Mouse (Mus musculus) kidney, postnatal 25 days (tissue): ENCODE data around the gene Nemp1.

Source experiments
- DNase-seq, 2 experiments: peaks; one replicate each; pipeline ENCODE4 v3.0.0; 2021; ENCODE audit warnings: mixed read lengths in 2 of 2

Nemp1 gene

DNA sequence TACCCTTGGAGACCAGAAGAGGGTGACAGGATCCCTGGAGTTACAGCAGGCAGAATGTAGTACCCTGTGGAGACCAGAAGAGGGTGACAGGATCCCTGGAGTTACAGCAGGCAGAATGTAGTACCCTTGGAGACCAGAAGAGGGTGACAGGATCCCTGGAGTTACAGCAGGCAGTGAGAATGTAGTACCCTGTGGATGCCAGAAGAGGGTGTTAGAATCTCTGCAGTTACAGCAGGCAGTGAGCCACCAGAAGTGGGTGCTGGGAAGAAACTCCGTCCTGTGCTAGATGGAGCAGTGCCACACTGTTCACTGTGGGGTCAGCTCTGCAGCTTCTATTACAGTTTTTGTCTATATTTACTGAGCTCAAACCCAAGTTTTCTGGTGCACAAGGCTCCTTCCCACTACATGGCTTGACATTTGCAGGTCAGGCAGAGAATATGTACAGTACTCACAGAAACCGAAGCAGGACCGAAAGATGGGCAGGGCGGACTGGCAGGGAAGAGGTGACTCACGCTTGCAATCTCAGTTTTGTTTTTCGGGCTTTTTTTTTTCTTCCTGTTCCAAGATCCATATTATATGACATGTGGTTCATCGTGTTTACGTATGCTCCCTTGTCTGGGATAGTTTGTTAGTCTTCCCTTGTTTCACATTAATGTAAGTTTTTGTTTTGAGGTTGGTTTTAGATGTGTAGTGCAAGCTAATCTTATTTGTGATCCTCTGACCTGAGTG is 8.3 kb downstream of the Nemp1 start:
- DNase-seq: peak; percentile 89 to 98

- no peak for DNase-seq
Measured at GRCm38 (mm10) chr10:127675859-127676398, 9.2 kb downstream of the Nemp1 start.

GRCm38 (mm10) chr10:127676691-127677548 is 10.2 kb downstream of the Nemp1 start:
- DNase-seq: peak; percentile 92 to 97

- DNase-seq: peak; percentile 80 to 81
Measured at GRCm38 (mm10) chr10:127677591-127678336, 11.1 kb downstream of the Nemp1 start.

GRCm38 (mm10) chr10:127679208-127679607 is 12.5 kb downstream of the Nemp1 start:
- no peak for DNase-seq

DNA sequence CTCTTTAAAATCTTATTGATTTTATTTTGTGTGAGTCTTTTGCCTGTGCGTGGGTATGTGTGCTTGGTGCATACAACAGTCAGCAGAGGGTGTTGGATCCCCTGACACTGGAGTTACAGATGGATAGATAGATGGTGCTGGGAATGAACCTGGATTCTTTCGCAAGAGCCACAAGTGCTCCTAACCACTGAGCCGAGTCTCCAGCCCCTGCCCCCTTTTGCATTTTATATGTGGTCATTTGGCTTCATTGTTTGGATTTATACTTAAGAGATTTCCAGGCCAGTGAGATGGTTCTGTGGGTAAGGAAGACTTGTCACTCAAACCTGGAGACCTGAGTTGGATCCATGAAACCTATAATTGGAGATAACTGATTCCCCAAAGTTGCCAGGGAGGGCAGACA is 13.2 kb downstream of the Nemp1 start:
- DNase-seq: no peak

DNA sequence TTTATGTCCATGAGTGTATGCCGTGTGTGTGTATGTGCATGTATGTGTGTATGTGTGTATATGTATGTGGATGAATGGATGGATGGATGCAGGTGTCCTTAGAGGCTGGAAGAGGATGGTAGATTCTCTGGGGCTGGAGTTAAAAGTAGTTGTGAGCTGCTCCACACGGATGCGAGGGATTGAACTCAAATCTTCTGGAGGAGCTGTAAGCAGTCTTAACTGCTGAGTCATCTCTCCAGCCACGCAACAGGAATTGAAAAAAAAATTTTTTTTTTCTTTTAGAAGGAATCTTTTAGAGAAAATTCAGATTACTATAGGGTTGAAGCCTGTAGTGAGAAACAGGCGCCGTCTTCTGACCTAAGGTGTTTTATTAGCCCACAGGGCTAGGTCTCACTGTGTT is 16.2 kb downstream of the Nemp1 start:
- DNase-seq: no peak

- no peak for DNase-seq
Measured at GRCm38 (mm10) chr10:127691053-127691452, 24.4 kb downstream of the Nemp1 start.

- peak in 1 of 2 experiments; percentile 22 for DNase-seq
Measured at GRCm38 (mm10) chr10:127694636-127695035, 27.9 kb downstream of the Nemp1 start.

GRCm38 (mm10) chr10:127695775-127696174 is 29.1 kb downstream of the Nemp1 start:
- no peak for DNase-seq

GRCm38 (mm10) chr10:127698966-127699365 is 32.3 kb downstream of the Nemp1 start:
- no peak for DNase-seq

DNA sequence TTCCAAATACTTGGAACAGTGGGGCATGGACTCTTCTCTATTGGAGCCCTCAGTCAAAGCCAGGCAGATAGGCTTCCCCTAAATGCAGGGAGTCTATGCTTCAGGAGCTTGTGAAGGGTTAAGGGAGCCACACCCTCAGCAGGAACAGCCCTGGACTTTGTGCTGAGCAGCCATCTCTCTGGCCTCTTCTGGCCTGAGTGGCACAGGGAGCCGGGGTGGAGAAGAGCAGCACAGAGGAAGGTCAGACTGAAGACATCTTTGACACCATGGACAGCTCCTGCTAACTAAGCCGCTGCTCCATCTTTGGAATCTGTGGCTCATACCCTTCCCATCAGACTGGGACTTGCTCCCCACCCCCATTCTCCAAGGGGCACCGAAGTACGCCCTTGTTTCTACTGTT is 36.6 kb downstream of the Nemp1 start:
- no peak for DNase-seq

DNA sequence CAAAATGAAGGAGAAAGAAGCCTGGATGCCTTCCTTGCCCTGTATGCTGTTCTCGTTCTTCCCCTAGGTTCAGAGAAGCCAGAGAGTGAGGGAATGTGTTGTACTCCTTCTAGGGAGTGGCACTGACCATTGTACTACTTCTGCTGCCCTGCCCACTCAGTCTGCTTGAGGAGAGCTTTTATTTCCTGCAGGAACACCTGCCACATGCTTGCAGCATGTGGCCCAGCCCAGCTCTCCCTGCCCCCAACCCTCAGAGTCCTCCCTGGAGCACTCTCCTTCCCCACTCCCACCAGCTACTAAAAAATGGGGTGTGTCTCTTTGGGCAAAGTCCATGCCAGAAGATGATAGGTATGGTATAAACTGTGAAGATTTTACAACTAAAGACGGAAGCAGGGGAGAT is 37.6 kb downstream of the Nemp1 start:
- no peak for DNase-seq

GRCm38 (mm10) chr10:127704766-127705220 is 38.1 kb downstream of the Nemp1 start, which contains the start of gene Myo1a:
Myo1a (plus strand) TSS chr10:127705170.
- peak in 1 of 2 experiments; percentile 19 for DNase-seq

GRCm38 (mm10) chr10:127705783-127706182 is 39.1 kb downstream of the Nemp1 start:
- DNase-seq: no peak

- DNase-seq: peak; percentile 72 to 79
Measured at GRCm38 (mm10) chr10:127707721-127708120, 41.0 kb downstream of the Nemp1 start.

DNA sequence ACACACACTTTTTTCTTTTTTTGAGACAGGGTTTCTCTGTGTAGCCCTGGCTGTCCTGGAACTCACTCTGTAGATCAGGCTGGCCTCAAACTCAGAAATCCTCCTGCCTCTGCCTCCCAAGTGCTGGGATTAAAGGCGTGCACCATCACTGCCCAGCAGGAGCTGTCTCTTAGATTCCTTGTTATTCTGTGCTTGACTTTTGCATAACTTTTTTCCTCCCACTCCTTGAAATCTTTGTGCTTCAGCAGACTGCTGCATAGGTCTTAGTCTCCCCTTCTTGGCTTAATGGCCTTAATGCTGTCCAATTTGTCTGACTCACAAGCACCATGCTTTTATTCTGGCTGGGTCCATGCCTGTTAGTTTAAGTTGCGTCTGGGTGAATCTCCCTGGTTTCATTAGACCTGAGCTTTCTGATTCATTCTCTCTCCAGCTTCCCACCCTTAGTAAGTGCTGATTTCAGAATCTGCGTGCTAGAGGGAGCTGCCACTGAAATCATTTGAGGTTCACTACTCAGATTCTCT is 42.2 kb downstream of the Nemp1 start:
- no peak for DNase-seq

- no peak for DNase-seq
Measured at GRCm38 (mm10) chr10:127710331-127710730, 43.6 kb downstream of the Nemp1 start.

- no peak for DNase-seq
Measured at GRCm38 (mm10) chr10:127712736-127713135, 46.0 kb downstream of the Nemp1 start.

DNA sequence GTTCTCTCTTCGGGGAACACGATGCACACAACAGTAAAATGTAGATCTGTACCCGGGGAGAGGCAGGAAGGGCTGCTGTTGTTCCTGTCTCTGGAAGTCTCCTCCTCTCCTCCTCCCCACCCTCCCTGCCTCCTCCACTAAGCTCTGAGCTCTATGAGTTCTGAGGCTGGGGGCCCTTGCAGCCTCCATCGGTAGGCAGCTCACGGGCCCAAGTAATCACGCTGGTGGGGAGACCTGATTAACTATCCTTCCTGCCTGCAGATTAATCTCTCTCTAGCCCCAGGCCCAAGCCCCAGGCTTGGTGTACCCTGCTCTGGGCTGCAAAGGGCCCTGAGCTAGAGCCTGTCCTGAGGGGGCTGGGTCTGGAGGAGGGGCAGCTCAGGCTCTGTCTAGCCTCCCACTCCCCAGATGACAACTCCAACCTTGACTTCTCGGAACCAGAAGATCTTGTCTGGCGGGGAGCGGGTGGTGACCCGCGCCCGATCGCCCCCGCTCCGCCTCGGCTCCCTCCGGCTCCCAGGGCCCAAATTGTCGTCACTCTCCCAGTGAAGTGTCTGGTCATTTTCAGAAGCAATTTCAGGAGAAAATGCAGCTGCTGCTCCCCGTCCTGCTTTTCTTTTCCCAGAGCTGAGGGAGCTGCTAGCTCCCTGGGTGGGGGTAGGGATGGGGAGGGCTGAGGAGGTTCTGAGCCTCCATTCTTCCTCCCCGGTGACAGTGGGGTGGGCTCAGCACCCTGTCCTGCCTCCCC is 55.1 kb downstream of the Nemp1 start:
- DNase-seq: no peak

DNA sequence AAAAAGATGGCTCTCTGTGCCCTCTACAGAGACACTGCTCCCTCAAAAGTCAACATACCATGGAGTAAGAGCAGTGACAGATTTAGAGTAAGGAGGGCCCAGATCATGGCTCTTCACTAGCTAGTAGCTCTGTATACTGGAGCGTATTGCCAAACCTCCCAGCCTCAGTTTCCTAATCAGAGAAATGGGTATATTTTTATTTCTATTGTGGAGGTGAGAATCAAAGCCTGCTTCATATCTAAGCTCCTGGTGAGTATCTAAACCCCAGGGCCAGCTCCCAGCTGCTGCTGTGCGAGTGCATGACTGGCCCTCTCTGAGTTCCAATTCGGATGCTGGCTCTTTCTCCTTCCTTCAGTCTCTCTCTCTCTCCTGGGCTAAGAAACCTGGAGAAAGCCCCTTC is 57.5 kb downstream of the Nemp1 start, which contains the start of gene Tac2:
TSS of gene Tac2 (plus strand) at position 301 of the 400 bp plus-strand sequence.
- no peak for DNase-seq

- no peak for DNase-seq
Measured at GRCm38 (mm10) chr10:127725136-127725535, 58.4 kb downstream of the Nemp1 start.
